Mouse (Mus musculus): ENCODE data around the gene Nrf1.

Nrf1 gene

GRCm38 (mm10) chr6:30078938-30079529, 31.2 kb downstream of the Nrf1 start:
- no peak for DNase-seq (ENCODE audit: low read depth)

GRCm38 (mm10) chr6:30081339-30081738, 33.6 kb downstream of the Nrf1 start:
- peak; percentile 39 for DNase-seq (ENCODE audit: low read depth)

DNA sequence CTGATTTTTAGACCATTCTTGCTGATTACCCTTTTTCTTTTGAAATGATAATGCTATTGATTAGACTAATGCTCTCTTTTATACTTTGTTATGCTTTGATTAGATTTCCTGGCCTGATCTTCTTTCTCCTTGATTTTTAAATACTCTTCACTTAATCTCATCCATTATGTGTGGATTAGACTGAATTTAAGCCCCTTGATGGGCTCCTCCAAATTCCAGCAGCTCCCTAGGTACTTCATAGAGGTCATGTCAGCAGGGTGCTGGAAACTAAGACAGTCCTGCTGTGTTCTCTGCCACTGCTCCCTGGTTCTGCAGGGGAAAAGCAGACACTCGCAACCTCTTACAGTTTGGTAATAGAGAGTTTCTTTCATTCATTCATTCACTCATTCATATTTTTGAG, 35.5 kb downstream of the Nrf1 start:
- no peak for DNase-seq (ENCODE audit: low read depth)

GRCm38 (mm10) chr6:30085351-30085750, 37.6 kb downstream of the Nrf1 start:
- peak; percentile 18 for DNase-seq (ENCODE audit: low read depth)

- no peak for DNase-seq (ENCODE audit: low read depth)
These were observed 43.4 kb downstream of the Nrf1 start for GRCm38 (mm10) chr6:30091221-30091620.

DNA sequence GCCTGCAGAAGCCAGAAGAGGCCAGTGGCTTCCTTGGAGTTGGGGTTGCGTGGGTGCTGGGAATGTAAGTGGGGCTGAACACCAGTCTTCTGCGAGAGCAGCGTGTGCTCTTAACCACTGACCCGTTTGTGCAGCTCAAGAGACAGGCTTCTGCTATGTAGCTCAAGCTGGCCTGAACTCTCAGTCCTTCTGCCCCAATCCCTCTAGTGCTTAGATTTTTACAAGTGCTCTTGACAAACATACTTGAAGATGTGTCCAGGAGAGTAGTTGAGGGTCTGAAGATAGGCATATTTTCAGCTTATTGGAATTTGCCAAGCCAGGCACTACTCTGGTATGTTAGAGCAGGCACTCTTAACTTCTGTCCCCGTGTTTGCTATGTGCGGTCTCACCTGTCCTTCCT, 45.0 kb downstream of the Nrf1 start:
- no peak for DNase-seq (ENCODE audit: low read depth)

GRCm38 (mm10) chr6:30101773-30102415, 54.1 kb downstream of the Nrf1 start:
- no peak for DNase-seq (ENCODE audit: low read depth)

DNA sequence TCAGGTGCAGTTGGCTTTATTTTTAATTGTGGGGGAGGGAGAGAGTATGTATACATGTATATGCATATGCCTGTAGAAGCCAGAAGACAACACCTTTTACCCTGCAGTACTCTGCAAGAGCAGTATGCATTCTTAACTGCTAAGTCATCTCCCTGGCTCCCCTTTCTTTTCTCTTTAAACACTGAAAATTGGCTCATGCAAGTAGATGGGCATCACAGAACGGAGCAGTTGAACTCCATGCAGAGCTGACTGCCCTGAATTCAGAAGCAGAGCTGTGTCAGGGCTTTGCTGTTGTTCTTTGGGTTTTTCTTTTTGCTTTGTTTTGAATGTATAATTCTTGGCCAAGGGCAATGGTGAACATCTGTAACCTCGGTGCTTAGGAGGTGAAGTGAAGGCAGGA, 58.3 kb downstream of the Nrf1 start:
- DNase-seq (ENCODE audit: low read depth), result no peak

- DNase-seq (ENCODE audit: low read depth), result no peak
These were observed 59.7 kb downstream of the Nrf1 start for GRCm38 (mm10) chr6:30107456-30107855.

DNA sequence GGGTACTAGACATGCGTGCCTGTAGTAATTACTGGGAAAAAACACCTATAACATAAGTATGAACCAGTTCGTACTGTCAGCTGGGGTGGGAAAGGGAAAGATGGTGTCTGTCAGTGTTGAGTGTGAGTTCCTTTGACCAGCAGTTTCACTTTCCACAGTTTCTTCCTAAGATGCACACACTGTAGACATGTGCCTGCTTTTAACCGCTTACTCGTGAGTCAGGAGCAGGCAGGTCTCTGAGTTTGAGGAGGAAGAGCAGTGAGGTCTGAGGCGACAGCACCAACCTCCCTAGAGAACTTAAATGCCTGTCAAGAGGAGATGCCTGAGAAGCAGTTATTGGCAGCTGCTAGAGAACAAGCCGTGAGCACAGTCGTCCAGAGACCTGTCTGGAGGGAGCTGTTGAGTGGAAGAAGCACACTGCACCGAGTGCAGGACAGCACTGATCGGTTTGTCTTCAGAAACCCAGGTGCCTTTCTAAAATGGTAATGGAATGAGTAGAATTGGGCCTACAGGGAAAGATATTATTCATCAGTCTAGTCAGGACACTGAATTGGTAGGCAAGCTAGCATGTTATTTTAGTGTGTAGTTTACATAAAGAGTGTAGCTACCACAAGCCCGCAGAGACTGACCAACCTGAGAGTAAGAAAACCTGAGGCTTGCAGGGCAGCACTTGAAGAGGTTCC, 62.2 kb downstream of the Nrf1 start:
- no peak for DNase-seq (ENCODE audit: low read depth)

GRCm38 (mm10) chr6:30112349-30113132, 64.8 kb downstream of the Nrf1 start:
- peak; percentile 13 for DNase-seq (ENCODE audit: low read depth)

DNA sequence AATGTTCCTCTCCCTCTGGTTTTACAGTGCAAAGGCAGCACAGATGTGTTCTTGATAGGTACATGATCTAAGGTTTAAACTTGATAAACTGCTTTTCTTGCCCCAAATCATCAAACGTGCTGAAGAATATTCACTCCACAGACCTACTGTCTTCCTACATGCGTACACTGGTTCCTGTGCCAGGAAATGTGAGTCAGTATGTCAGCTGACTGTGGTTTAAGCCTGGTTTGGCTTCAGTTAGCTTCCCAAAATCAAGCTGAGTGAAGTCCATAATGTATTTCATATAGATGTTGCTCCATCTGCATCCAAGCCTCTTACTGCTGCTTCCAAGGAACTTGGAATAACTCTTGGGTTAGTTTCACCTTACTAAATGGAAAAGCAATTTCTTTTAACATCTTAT, 66.3 kb downstream of the Nrf1 start:
- no peak for DNase-seq (ENCODE audit: low read depth)

DNA sequence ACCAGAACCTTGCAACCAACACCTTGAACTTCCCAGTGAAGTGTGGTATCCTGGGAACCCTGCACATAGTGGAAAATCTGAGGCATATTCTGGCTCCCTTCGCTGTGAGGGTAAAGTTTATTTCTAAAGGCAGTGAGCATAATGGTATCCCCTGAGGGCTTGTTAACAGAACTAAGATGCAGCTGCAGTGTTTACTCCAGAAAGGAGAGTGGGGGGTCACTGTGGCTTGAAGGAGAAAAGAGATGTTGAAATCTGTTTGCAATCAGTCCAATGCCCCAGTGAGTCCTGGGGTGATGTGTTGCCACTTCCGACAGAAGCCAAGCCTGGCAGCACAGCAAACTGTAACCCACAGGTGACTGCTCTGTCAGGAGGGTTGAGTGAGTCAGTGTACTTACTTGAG, 73.4 kb downstream of the Nrf1 start:
- no peak for DNase-seq (ENCODE audit: low read depth)

DNA sequence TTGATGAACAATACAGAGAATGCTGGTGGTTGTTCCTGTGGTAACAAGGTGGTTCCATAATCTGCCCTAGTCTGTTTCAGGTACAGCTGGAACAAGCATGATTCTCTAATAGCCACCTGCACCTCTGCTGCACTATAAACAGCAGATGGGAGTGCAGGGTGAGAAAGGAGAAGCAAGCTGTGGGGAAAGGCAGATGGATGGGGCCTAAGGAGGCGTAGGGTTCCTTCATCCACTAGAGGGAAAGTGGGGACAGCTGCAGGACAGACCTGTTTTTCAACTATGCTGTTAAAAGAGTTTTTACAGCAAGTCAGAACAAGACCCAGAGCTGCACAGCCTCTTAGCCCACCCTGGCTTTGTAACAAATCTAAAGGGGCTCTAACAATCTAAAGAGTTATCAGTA, 73.8 kb downstream of the Nrf1 start:
- no peak for DNase-seq (ENCODE audit: low read depth)

DNA sequence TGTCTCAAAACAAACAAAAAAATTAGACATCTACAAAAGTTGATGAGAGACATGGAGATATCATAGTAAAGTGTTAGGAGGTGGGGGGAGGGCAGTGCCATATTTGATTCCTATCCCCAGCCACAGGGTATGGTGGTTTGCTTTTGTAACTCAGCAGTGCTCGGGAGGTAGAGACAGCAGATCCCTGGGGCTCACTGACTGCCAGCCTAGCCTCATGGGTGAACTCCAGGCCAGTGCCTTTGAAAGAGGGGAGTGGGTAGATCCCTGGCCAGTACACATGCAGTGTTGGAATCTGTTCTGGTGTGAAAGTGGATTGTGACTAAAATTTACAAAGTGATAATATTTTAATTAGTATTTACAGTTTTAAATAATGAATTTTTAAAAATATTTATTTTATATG, 75.6 kb downstream of the Nrf1 start:
- DNase-seq (ENCODE audit: low read depth), result no peak

DNA sequence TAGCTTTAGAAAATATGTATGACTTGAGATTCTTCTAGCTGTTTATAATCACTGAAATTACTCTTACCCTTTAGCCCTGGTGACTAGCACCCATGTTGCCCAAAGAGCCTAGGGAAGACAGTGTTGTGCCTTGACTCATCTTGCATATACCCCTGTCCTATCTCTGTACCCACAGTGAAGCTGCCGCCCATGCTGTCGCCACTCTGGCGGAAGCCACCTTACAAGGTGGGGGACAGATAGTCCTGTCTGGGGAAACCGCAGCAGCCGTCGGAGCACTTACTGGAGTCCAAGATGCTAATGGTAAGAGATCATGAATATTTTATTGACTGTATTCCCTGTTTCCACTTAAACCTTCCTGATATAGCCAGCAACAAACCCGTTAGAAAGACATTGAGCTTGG, 78.3 kb downstream of the Nrf1 start:
- no peak for DNase-seq (ENCODE audit: low read depth)

GRCm38 (mm10) chr6:30126766-30127165, 79.0 kb downstream of the Nrf1 start:
- no peak for DNase-seq (ENCODE audit: low read depth)

DNA sequence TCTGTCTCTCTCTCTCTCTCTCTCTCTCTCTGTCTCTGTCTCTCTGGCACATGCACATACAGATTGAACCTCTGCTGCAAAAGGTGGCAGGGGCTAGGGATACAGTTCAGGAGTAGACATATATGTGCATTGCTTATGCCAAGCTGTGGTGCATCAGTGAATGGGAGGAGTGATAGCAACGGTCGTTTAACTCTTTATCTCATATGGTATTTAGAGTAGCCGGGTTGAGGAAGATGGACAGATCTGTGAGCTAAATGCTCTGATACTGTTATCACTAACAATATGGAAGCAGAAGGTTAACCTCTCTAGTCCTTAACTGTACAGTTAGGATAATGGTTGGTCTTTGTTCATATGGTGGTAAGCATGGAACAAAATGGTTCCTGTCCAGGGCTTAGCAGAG, 84.6 kb downstream of the Nrf1 start:
- no peak for DNase-seq (ENCODE audit: low read depth)

GRCm38 (mm10) chr6:30135590-30135989, 87.8 kb downstream of the Nrf1 start:
- no peak for DNase-seq (ENCODE audit: low read depth)

GRCm38 (mm10) chr6:30137227-30137626, 89.4 kb downstream of the Nrf1 start:
- DNase-seq (ENCODE audit: low read depth), result no peak

DNA sequence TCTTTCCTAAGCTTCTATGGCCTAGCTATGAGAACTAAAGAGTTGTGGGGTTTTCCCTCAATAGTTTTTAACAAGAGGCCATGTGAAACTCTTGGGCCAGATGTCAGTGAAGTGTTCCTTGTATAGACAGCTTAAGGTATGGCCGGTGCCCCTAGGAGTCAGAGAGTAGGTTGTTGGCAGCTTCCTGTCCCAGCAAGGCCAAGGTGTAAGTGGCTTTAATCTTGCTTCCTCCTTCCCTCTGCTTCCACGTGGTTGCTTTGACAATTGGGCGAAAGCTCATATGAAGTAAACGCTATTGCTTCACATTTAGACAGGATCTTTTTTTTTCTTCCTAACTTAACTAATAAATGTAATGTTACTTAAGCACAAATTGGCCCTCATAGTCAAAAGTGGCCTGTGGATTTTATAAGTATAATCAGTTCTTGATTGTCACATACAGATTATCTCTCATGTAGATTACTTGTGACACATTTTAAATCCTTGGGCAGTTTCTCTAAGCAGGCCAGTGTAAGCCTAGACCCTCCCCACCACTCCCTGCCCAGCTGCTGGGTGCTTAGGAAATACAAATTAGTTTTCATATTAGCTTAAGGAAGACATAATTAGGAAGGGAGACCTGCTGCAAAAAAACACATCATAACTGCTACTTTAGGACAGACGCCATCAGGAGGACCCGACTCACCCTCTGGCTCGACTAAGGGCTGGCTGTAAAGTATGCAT, 91.7 kb downstream of the Nrf1 start:
- no peak for DNase-seq (ENCODE audit: low read depth)

- no peak for DNase-seq (ENCODE audit: low read depth)
These were observed 95.5 kb downstream of the Nrf1 start for GRCm38 (mm10) chr6:30143263-30143662.
